Mouse (Mus musculus): ENCODE results near the gene Vars. TPM values are rescaled to one million over a fixed set of nuclear protein-coding genes. Genes with fewer than 3 reads are reported as not detected.

Gene Vars
- polyA plus RNA-seq, 1 experiment from 2014 or later = 57.8 TPM

Other genes starting within 250 kb of the Vars start
- not detected in 2 replicates for gene Cyp21a1, start 196.4 kb upstream of the Vars start, polyA plus RNA-seq (2015; fragmentation: Nextera tagmentation; extraction: Ambion mirVana)
- 40.0 and 41.6 TPM in 2 replicates for gene Stk19, start 164.0 kb upstream of the Vars start, polyA plus RNA-seq (2015; fragmentation: Nextera tagmentation; extraction: Ambion mirVana)
- 58.9 and 64.8 TPM in 2 replicates for gene Dxo, start 164.0 kb upstream of the Vars start, polyA plus RNA-seq (2015; fragmentation: Nextera tagmentation; extraction: Ambion mirVana)
- gene Skiv2l, start 150.8 kb upstream of the Vars start, polyA plus RNA-seq (2015; fragmentation: Nextera tagmentation; extraction: Ambion mirVana) = 56.6 and 57.4 TPM in 2 replicates
- gene Nelfe, start 150.6 kb upstream of the Vars start, polyA plus RNA-seq (2015; fragmentation: Nextera tagmentation; extraction: Ambion mirVana) = 77.4 and 77.8 TPM in 2 replicates
- 2.4 and 5.9 TPM in 2 replicates for gene Cfb, start 138.5 kb upstream of the Vars start, polyA plus RNA-seq (2015; fragmentation: Nextera tagmentation; extraction: Ambion mirVana)
- 9.6 and 10.6 TPM in 2 replicates for gene Zbtb12, start 121.5 kb upstream of the Vars start, polyA plus RNA-seq (2015; fragmentation: Nextera tagmentation; extraction: Ambion mirVana)
- gene Gm20547, start 118.9 kb upstream of the Vars start, polyA plus RNA-seq (2015; fragmentation: Nextera tagmentation; extraction: Ambion mirVana) = not detected in 2 replicates
- 1.7 and 4.0 TPM in 2 replicates for gene C2, start 102.7 kb upstream of the Vars start, polyA plus RNA-seq (2015; fragmentation: Nextera tagmentation; extraction: Ambion mirVana)
- 80.4 and 81.2 TPM in 2 replicates for gene Ehmt2, start 102.5 kb upstream of the Vars start, polyA plus RNA-seq (2015; fragmentation: Nextera tagmentation; extraction: Ambion mirVana)
- 4.1 TPM in 1 of 2 replicates, not detected in the other for gene Slc44a4, start 86.5 kb upstream of the Vars start, polyA plus RNA-seq (2015; fragmentation: Nextera tagmentation; extraction: Ambion mirVana)
- gene Neu1, start 69.7 kb upstream of the Vars start, polyA plus RNA-seq (2015; fragmentation: Nextera tagmentation; extraction: Ambion mirVana) = 39.1 and 43.5 TPM in 2 replicates
- gene Hspa1b, start 41.7 kb upstream of the Vars start, polyA plus RNA-seq (2015; fragmentation: Nextera tagmentation; extraction: Ambion mirVana) = 0.54 and 0.84 TPM in 2 replicates
- gene Gm20481, start 31.1 kb upstream of the Vars start, polyA plus RNA-seq (2015; fragmentation: Nextera tagmentation; extraction: Ambion mirVana) = not detected in 2 replicates
- gene Hspa1a, start 28.8 kb upstream of the Vars start, polyA plus RNA-seq (2015; fragmentation: Nextera tagmentation; extraction: Ambion mirVana) = 12.8 and 13.2 TPM in 2 replicates
- gene Hspa1l, start 28.3 kb upstream of the Vars start, polyA plus RNA-seq (2015; fragmentation: Nextera tagmentation; extraction: Ambion mirVana) = 1.4 and 1.5 TPM in 2 replicates
- gene Lsm2, start 19.1 kb upstream of the Vars start, polyA plus RNA-seq (2015; fragmentation: Nextera tagmentation; extraction: Ambion mirVana) = 97.9 and 120 TPM in 2 replicates
- 0.19 and 0.34 TPM in 2 replicates for gene Vwa7, start 15.6 kb downstream of the Vars start, polyA plus RNA-seq (2015; fragmentation: Nextera tagmentation; extraction: Ambion mirVana)
- gene Sapcd1, start 27.0 kb downstream of the Vars start, polyA plus RNA-seq (2015; fragmentation: Nextera tagmentation; extraction: Ambion mirVana) = 1.8 and 6.2 TPM in 2 replicates
- 2.0 and 3.3 TPM in 2 replicates for gene Msh5, start 45.8 kb downstream of the Vars start, polyA plus RNA-seq (2015; fragmentation: Nextera tagmentation; extraction: Ambion mirVana)
- 76.6 and 156 TPM in 2 replicates for gene Clic1, start 49.0 kb downstream of the Vars start, polyA plus RNA-seq (2015; fragmentation: Nextera tagmentation; extraction: Ambion mirVana)
- gene Ddah2, start 58.0 kb downstream of the Vars start, polyA plus RNA-seq (2015; fragmentation: Nextera tagmentation; extraction: Ambion mirVana) = 244 and 261 TPM in 2 replicates
- gene Ly6g6c, start 64.4 kb downstream of the Vars start, polyA plus RNA-seq (2015; fragmentation: Nextera tagmentation; extraction: Ambion mirVana) = 0.19 TPM in 1 of 2 replicates, not detected in the other
- 0.17 and 0.24 TPM in 2 replicates for gene Mpig6b, start 65.2 kb downstream of the Vars start, polyA plus RNA-seq (2015; fragmentation: Nextera tagmentation; extraction: Ambion mirVana)
- gene Ly6g6e, start 75.9 kb downstream of the Vars start, polyA plus RNA-seq (2015; fragmentation: Nextera tagmentation; extraction: Ambion mirVana) = 0.65 and 1.3 TPM in 2 replicates
- 0.74 and 2.8 TPM in 2 replicates for gene Ly6g6d, start 77.1 kb downstream of the Vars start, polyA plus RNA-seq (2015; fragmentation: Nextera tagmentation; extraction: Ambion mirVana)
- gene Ly6g6f, start 84.6 kb downstream of the Vars start, polyA plus RNA-seq (2015; fragmentation: Nextera tagmentation; extraction: Ambion mirVana) = 0.32 TPM in 1 of 2 replicates, not detected in the other
- 110 TPM in 2 replicates for gene Abhd16a, start 88.3 kb downstream of the Vars start, polyA plus RNA-seq (2015; fragmentation: Nextera tagmentation; extraction: Ambion mirVana)
- gene Ly6g5c, start 107.3 kb downstream of the Vars start, polyA plus RNA-seq (2015; fragmentation: Nextera tagmentation; extraction: Ambion mirVana) = not detected in 2 replicates
- 1.0 and 1.5 TPM in 2 replicates for gene Ly6g5b, start 114.4 kb downstream of the Vars start, polyA plus RNA-seq (2015; fragmentation: Nextera tagmentation; extraction: Ambion mirVana)
- 22.4 and 22.8 TPM in 2 replicates for gene Gpank1, start 120.5 kb downstream of the Vars start, polyA plus RNA-seq (2015; fragmentation: Nextera tagmentation; extraction: Ambion mirVana)
- 312 and 350 TPM in 2 replicates for gene Csnk2b, start 121.1 kb downstream of the Vars start, polyA plus RNA-seq (2015; fragmentation: Nextera tagmentation; extraction: Ambion mirVana)
- 9.5 and 10.6 TPM in 2 replicates for gene D17H6S53E, start 125.4 kb downstream of the Vars start, polyA plus RNA-seq (2015; fragmentation: Nextera tagmentation; extraction: Ambion mirVana)
- gene Apom, start 131.1 kb downstream of the Vars start, polyA plus RNA-seq (2015; fragmentation: Nextera tagmentation; extraction: Ambion mirVana) = 0.20 and 0.84 TPM in 2 replicates
- 54.7 and 62.7 TPM in 2 replicates for gene Bag6, start 134.2 kb downstream of the Vars start, polyA plus RNA-seq (2015; fragmentation: Nextera tagmentation; extraction: Ambion mirVana)
- gene Prrc2a, start 163.9 kb downstream of the Vars start, polyA plus RNA-seq (2015; fragmentation: Nextera tagmentation; extraction: Ambion mirVana) = 155 TPM in 2 replicates
- 12.1 and 12.3 TPM in 2 replicates for gene Aif1, start 175.1 kb downstream of the Vars start, polyA plus RNA-seq (2015; fragmentation: Nextera tagmentation; extraction: Ambion mirVana)
- 8.3 and 12.1 TPM in 2 replicates for gene Lst1, start 187.5 kb downstream of the Vars start, polyA plus RNA-seq (2015; fragmentation: Nextera tagmentation; extraction: Ambion mirVana)
- 0.63 and 7.3 TPM in 2 replicates for gene Ltb, start 193.5 kb downstream of the Vars start, polyA plus RNA-seq (2015; fragmentation: Nextera tagmentation; extraction: Ambion mirVana)
- gene Tnf, start 201.0 kb downstream of the Vars start, polyA plus RNA-seq (2015; fragmentation: Nextera tagmentation; extraction: Ambion mirVana) = 0.09 and 0.28 TPM in 2 replicates
- 0.75 and 0.77 TPM in 2 replicates for gene Lta, start 204.4 kb downstream of the Vars start, polyA plus RNA-seq (2015; fragmentation: Nextera tagmentation; extraction: Ambion mirVana)
- gene Gm16181, start 219.8 kb downstream of the Vars start, polyA plus RNA-seq (2015; fragmentation: Nextera tagmentation; extraction: Ambion mirVana) = 0.40 TPM in 1 of 2 replicates, not detected in the other
- 116 and 126 TPM in 2 replicates for gene Atp6v1g2, start 232.7 kb downstream of the Vars start, polyA plus RNA-seq (2015; fragmentation: Nextera tagmentation; extraction: Ambion mirVana)
- gene Nfkbil1, start 234.8 kb downstream of the Vars start, polyA plus RNA-seq (2015; fragmentation: Nextera tagmentation; extraction: Ambion mirVana) = 11.2 and 12.1 TPM in 2 replicates
- 334 and 376 TPM in 2 replicates for gene Ddx39b, start 240.8 kb downstream of the Vars start, polyA plus RNA-seq (2015; fragmentation: Nextera tagmentation; extraction: Ambion mirVana)